Mouse (Mus musculus) lung, postnatal 10 days (tissue): ENCODE measurements around the gene Sash1.

Experiments used
- DNase-seq: peaks from one replicate; pipeline ENCODE4 v3.0.0; 2021

The Sash1 gene

GRCm38 (mm10) chr10:8898831-8899511 is 13.1 kb upstream of the Sash1 start:
- DNase-seq = no peak

GRCm38 (mm10) chr10:8898099-8898777 is 12.4 kb upstream of the Sash1 start:
- DNase-seq = no peak

- DNase-seq = no peak
These were observed 9.2 kb upstream of the Sash1 start for GRCm38 (mm10) chr10:8894965-8895515.

- no peak for DNase-seq
These were observed 4.6 kb upstream of the Sash1 start for GRCm38 (mm10) chr10:8890511-8890910.

GRCm38 (mm10) chr10:8889341-8889740 is 3.5 kb upstream of the Sash1 start:
- no peak for DNase-seq

GRCm38 (mm10) chr10:8886528-8886854 is 621 bp upstream of the Sash1 start:
- no peak for DNase-seq

GRCm38 (mm10) chr10:8885201-8885600 is 669 bp downstream of the Sash1 start:
- DNase-seq = peak; percentile 28

- DNase-seq = no peak
These were observed 1.3 kb downstream of the Sash1 start for GRCm38 (mm10) chr10:8884565-8884964.

GRCm38 (mm10) chr10:8883686-8884085 is 2.2 kb downstream of the Sash1 start:
- DNase-seq = no peak

- DNase-seq = no peak
These were observed 4.1 kb downstream of the Sash1 start for GRCm38 (mm10) chr10:8881736-8882135.

GRCm38 (mm10) chr10:8880950-8881675 is 4.8 kb downstream of the Sash1 start:
- no peak for DNase-seq

- DNase-seq = peak; percentile 11
These were observed 7.0 kb downstream of the Sash1 start for GRCm38 (mm10) chr10:8878824-8879223.

- DNase-seq = no peak
These were observed 7.5 kb downstream of the Sash1 start for GRCm38 (mm10) chr10:8878381-8878780.

- peak; percentile 41 for DNase-seq
These were observed 12.1 kb downstream of the Sash1 start for GRCm38 (mm10) chr10:8873631-8874370.

- no peak for DNase-seq
These were observed 13.1 kb downstream of the Sash1 start for GRCm38 (mm10) chr10:8872788-8873187.

- DNase-seq = peak; percentile 13
These were observed 13.9 kb downstream of the Sash1 start for GRCm38 (mm10) chr10:8871935-8872334.

GRCm38 (mm10) chr10:8870368-8870767 is 15.5 kb downstream of the Sash1 start:
- DNase-seq = no peak

GRCm38 (mm10) chr10:8866062-8866642 is 19.7 kb downstream of the Sash1 start:
- DNase-seq = peak; percentile 84

GRCm38 (mm10) chr10:8860655-8861054 is 25.2 kb downstream of the Sash1 start:
- no peak for DNase-seq

GRCm38 (mm10) chr10:8858718-8859117 is 27.2 kb downstream of the Sash1 start:
- DNase-seq = no peak

- DNase-seq = no peak
These were observed 28.9 kb downstream of the Sash1 start for GRCm38 (mm10) chr10:8856942-8857341.

GRCm38 (mm10) chr10:8853326-8853725 is 32.5 kb downstream of the Sash1 start:
- no peak for DNase-seq

- DNase-seq = no peak
These were observed 34.2 kb downstream of the Sash1 start for GRCm38 (mm10) chr10:8851625-8852024.
